Mouse (Mus musculus) spleen, embryonic (tissue): ENCODE results near the gene Usp17lb.
"Not testable (repeated sequence)": the region's sequence is repeated elsewhere in the genome, so short reads cannot be mapped to it uniquely, and the experiment has no call there.

Experiments
- CTCF ChIA-PET: fragments of 350-600 bp; sonication (Branson Sonifier 250); formaldehyde crosslinking; loops from one replicate; lab custom pipeline; 2022; lab: Charles Lee

Usp17lb gene

GRCm38 (mm10) chr7:104842503-104842902 is at the start of gene Usp17lb:
Gene Usp17lb, minus strand, starts transcription at chr7:104842603.
- CTCF ChIA-PET: no interaction called here

GRCm38 (mm10) chr7:104877731-104878130 is 35.3 kb upstream of the Usp17lb start, which contains the start of gene Olfr665:
Gene Olfr665, plus strand, starts transcription at chr7:104878031.
- CTCF ChIA-PET: no interaction called here

GRCm38 (mm10) chr7:104861381-104861780 is 19.0 kb upstream of the Usp17lb start:
- CTCF ChIA-PET: no interaction called here

GRCm38 (mm10) chr7:104857683-104858082 is 15.3 kb upstream of the Usp17lb start:
- CTCF ChIA-PET: no interaction called here

GRCm38 (mm10) chr7:104856709-104857108 is 14.3 kb upstream of the Usp17lb start, which contains the start of gene Usp17la:
Gene Usp17la, plus strand, starts transcription at chr7:104857009.
- CTCF ChIA-PET: not testable (repeated sequence)

GRCm38 (mm10) chr7:104855248-104855750 is 12.9 kb upstream of the Usp17lb start:
- CTCF ChIA-PET: no interaction called here

GRCm38 (mm10) chr7:104851546-104851945 is 9.1 kb upstream of the Usp17lb start:
- CTCF ChIA-PET: not testable (repeated sequence)

GRCm38 (mm10) chr7:104843731-104844287 is 1.4 kb upstream of the Usp17lb start:
- CTCF ChIA-PET: no interaction called here

GRCm38 (mm10) chr7:104810335-104810734 is 32.1 kb downstream of the Usp17lb start:
- CTCF ChIA-PET: not testable (repeated sequence)

GRCm38 (mm10) chr7:104790796-104791195 is 51.6 kb downstream of the Usp17lb start:
- CTCF ChIA-PET: no interaction called here
